Mouse (Mus musculus): ENCODE results near the gene Tmem40.

Gene Tmem40

DNA sequence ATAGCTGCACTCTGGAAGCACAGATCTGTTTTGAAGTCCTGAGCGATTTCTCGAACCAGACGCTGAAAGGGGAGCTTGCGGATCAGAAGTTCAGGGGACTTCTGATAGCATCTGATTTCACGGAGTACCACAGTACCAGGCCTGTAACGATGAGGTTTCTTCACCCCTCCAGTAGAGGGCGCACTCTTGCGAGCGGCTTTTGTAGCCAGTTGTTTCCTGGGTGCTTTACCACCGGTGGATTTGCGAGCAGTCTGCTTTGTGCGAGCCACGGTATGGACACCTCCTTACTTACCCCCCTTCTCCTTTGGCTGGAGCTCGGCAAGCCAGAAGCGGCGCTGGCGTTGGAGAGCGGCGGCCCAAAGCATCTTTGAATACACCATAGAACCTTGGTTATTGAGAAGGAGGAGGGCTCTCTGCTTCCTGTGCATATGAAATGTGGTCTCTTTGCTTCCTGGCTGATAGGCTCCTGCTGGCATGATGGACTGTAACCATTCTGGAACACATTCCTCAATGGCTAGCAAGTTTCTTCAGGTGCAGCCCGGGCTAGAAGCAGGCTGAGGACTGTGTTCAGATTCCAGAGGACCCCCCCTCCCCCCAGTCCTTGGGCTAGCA, 8.0 kb upstream of the Tmem40 start:
- no peak for DNase-seq (ENCODE audit: extremely low spot score)

DNA sequence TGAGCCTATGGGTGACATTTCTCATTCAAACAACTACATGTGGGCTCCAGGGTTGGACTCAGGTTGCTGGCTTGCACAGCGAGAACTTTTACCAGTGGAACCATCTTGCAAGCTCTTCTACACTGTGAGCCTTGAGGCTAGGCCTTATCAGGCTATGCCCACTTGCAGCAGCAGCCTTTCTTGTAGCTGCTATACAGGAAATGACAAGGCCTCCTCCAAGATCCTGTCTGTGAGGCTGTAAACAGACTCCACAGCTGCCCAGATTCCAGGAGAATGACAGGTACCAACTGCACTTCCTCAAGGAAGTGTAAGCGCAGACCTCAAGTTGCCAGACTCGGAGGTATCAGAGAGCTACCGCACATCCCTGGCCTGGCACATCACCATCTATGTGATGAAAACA, 6.0 kb upstream of the Tmem40 start:
- DNase-seq (ENCODE audit: extremely low spot score): no peak

DNA sequence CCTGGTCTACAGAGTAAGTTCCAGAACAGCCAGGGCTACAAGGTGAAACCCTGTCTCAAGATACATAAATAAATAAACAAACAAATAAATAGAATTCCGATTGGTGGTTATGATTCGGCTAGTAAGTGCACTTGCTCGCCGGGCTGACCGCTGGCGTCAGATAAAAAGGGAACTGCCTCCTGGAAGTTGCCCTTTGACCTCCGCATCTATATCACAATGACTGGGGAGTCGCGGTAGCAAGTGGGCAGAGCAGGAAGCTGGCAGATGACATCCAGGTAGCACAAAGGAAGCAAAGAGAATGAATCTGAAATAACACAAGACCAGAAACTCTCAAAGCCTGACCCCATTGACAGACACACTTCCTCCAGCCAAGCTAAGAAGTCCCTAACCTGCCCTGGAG, 5.1 kb upstream of the Tmem40 start:
- no peak for DNase-seq (ENCODE audit: extremely low spot score)

DNA sequence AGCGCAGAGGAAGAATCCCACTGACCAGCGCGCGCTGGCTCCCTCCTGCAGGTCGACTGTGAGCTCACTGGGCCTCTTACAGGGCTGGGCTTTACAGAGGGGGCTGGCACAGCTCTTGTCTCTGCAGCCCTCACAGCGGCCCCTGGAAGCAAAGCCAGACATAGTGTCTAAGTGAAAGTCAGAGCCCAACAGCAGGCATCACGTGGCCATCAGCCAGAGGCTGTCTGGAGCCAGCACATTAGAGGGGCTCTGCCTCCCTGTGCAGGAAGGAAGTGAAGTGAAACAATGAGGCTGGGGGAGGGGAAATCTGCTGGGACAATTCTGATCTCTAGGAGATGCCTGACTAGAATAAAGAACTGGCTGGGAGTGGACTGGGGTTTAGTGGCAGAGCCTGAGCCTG, 2.0 kb upstream of the Tmem40 start:
- DNase-seq (ENCODE audit: extremely low spot score): peak; percentile 82

DNA sequence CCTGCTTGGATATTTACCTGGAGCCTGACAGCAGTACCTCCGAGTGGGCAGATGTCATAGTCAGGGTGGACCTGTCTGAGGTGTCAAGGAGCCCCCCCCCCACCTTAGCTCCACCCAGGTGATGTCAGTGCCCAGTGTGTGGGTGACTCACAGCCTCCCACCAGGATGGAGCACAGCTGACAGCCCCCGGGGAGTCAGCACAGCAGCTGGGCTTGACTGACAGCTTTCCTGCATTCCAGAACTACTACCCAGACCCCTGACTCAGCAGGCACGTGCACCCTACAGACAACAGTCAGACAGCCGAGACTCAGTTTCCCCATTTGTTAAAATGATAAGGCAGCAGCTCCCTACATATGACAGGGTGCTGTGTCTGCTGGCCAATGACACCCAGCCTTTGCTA, 1.2 kb downstream of the Tmem40 start:
- DNase-seq (ENCODE audit: extremely low spot score): no peak

DNA sequence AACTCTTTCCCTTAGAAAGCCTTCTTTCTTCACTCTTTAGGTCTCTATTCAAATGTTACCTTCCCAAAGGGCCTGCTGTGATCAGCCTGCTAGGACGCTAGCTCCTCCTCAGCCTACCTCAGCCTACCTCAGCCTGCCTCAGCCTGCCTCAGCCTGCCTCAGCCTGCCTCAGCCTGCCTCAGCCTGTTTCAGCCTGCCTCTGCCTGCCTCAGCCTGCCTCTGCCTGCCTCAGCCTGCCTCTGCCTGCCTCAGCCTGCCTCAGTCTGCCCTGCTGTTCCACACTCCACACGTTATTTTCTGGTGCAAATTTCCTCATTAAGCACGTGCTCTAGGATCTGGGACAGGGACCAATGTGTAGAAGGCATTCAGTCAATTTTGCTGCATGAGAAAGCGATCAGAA, 2.1 kb downstream of the Tmem40 start:
- no peak for DNase-seq (ENCODE audit: extremely low spot score)

DNA sequence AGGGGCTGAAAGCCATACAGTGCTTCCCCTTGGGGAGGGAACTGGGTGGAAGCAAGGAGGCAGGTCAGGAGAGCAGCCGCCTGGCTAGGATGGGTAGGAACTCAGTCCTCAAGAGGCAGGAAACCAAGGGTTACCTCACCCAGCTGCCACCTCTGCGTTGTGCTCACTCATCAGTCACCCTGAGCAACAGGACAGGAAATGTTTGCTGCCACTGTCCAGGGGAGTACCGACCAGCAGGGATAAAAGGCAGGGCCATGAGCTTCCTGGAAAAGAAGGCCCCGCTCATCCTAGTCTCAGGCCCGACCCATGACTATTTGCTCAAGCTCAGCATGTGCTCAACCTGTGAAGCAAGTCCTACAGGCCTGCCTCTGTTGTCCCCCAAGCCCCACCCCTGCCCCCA, 2.7 kb downstream of the Tmem40 start:
- DNase-seq (ENCODE audit: extremely low spot score): no peak

DNA sequence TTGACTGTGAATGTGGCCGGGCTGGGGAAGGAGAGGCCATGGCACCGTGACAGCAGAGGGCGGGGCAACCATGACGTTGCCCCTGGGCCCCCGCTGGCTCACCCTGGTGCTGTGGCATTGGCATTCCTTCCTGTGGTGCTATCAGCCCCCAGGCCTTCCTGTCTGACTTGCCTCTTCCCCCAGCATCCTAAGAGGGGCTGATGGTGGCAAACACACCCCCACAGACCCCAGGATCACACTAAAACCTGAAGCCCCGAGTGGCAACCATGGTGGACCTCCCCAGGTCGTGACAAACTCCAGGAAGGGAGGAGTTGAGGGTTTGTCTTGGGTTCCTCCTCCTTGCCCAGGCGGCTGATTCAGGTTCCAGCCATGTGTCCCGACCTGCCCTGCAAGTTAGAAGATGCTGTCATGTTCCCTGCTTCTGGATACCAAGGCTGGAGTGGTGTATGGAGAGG, 3.2 kb downstream of the Tmem40 start:
- DNase-seq (ENCODE audit: extremely low spot score): no peak

DNA sequence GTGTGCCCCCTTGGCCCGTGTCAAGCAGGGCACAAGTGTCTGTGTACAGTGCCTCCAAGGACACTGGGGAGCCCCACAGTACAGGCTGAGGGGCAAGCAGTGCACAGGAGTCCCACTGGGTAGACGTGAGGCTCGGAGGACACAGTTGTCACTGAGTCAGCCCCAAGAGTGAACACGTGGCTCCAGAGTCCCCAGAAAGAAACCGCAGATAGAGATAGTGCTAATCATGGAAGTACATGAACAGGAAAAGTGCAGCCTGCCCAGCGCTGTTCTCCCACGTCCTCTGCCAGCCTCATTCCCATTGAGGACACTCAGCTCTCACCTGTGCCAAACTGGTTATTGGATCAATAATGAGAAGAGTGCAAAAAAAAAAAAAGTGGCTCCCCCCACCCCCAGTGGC, 6.7 kb downstream of the Tmem40 start:
- no peak for DNase-seq (ENCODE audit: extremely low spot score)

DNA sequence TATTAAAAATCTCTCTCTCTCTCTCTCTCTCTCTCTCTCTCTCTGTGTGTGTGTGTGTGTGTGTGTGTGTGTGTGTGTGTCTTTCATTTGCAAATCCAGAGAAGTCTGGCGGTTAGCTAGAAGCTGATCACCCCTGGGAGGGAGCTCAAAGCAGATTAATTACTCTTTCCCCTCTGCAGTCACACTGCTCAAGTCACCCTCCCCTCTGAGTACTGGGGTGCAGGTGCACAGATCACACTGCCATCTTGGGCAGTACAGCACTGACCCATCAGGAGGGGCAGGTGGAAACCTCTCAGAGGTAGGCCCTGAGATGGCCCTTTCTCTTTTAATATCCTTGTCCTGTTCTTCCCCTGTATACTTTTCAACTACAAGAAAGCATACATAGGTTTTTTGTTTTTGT, 15.9 kb downstream of the Tmem40 start:
- no peak for DNase-seq (ENCODE audit: extremely low spot score)

DNA sequence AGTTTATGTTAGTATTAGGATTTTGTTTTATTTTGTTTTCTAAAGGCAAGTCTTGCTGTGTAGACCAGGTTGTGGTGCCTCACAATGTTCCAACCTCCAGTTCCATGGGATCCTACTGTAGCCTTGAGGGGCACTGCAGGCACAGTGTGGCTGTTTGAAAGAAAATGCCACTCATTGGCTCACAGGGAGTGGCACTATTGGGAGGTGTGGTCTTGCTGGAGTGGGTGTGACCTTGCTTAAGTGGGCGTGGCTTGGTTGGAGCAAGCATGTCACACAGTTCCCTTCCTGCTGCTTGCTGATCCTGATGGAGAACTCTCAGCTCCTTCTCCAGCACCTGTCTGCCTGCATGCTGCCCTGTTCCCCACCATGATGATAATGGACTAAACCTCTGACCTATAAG, 18.6 kb downstream of the Tmem40 start:
- DNase-seq (ENCODE audit: extremely low spot score): peak; percentile 19

DNA sequence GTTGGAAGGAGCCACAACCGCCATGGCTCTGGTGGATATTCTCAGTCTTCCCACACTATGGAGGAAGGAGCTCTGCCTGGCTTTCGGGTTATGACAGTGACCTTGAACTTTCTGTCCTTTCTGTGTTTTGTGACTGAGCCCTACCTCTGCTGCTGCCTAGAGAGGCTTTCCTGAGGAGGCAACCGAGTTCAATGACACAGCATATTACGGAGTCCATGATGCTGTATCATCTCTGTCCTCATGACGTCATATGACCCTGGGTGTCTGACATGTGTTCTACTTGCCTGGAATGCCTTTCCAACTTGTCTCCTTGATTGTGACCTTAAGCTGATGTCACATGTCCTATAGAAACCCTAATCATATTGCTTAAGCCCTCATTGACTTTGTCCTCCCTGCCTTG, 23.2 kb downstream of the Tmem40 start:
- no peak for DNase-seq (ENCODE audit: extremely low spot score)

DNA sequence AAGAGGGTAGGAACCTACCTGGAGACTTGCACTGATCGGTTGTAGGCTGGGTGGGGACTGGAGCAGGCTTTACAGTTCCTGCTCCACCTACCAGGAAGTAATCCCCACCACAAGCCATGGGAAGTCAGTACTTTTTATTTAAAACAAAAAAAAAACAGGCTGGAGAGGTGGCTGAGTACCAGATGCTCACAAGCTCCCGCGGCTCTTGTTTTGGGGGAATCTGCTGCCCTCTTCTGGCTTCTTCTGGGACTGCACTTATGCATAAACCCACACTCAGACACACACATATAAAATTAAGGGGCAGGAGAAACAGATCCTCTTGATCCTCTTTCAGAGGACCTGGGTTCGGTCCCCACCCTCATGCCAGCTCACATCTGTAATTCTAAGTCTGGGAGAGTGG, 27.3 kb downstream of the Tmem40 start:
- peak; percentile 19 for DNase-seq (ENCODE audit: extremely low spot score)

DNA sequence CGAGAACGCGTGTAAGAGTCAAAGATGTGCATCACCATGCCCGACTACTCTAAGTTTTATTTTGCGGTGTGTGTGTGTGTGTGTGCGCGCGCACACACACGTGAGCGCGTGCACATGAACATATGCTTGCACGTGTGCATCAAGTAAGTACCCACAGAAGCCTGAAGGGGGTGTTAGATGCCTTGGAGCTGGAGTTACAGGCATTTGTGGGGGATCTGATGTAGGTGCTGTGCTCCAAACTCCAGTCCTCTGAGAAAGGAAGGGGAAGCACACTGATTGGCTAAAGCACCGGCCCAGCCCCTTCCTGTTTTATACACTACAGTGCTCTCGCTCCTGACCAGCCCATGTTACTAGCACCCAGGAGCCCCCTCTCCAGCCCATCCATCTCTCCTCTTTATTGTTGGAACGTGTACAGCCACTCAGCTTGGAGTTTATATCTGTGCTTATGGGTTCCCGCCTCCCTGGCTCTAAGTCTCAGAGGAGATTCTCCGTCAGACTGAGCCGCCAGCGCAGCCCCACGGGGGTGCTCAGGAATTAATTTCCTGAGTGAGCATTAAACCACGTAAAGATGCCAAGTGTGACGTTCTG, 29.8 kb downstream of the Tmem40 start:
- no peak for DNase-seq (ENCODE audit: extremely low spot score)

DNA sequence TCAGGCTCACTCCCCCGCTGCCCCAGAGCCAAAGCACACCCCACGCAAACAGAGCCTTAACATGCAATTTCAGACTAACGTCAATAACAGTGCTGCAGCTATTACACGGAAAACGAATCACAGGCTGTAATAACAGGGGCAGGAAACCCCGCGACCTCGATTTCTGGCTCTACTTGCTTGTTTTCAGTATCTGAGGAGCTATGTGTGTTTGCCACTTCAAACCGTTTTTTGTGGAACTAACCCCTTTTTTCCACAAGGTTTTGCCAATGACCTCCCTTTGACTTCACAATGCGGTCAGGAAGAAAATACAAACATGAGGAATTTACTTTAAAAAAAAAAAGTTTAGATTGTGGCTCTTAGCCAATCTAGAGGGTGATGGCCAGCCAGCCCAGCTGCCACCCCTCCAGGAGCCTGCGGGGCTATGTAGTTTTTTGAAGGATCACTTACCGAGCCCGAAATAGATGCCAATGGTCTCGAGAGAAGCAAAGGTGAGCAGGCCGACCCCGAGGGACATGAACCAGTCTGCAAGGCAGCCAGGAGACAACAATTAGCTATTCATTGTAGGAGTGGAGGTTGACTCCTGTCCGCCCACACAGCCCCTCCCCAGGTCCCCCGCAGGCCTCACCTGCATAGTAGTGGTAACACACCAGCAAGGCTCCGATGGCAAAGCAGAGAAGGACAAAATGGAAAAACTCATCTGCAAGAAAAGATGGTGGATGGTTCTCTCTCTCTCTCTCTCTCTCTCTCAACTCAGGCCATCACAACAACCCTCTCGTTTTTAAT, 31.5 kb downstream of the Tmem40 start:
- no peak for DNase-seq (ENCODE audit: extremely low spot score)

DNA sequence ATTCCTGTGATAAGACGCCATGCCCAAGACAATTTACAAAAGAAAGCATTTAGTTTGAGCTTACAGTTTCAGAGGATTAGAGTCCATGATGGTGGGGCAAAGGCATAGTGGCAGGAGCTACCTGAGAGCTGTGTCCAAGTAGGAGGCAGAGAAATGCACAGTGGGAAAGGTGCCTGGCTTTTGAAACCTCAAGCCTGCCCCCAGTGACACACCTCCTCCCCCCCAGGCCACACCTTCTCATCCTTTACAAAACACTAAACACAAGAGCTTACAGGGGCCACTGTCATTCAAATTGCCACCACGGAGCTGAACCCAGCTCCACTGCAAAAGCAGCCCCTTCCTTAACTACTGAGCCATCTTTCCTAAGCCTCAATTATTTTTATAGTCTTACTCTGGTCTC, 34.6 kb downstream of the Tmem40 start:
- DNase-seq (ENCODE audit: extremely low spot score): no peak

DNA sequence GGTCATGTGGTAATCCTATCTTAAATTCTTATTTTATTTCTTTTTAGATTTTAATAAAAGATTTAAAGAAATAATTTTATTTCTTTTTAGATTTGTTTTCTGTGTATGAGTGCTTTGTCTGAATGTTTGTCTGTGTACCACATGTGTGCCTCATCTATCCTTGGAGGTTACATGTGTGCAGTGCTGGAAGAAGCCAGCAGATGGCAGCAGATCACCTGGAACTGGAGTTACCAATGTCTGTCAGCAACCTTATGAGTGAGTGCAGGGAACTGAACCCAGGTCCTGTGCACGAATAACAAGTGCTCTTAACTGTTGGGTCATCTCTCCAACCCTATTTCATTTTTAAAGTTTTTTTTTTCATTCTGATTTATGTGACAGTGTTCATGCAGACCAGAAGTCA, 35.1 kb downstream of the Tmem40 start:
- peak; percentile 57 for DNase-seq (ENCODE audit: extremely low spot score)

DNA sequence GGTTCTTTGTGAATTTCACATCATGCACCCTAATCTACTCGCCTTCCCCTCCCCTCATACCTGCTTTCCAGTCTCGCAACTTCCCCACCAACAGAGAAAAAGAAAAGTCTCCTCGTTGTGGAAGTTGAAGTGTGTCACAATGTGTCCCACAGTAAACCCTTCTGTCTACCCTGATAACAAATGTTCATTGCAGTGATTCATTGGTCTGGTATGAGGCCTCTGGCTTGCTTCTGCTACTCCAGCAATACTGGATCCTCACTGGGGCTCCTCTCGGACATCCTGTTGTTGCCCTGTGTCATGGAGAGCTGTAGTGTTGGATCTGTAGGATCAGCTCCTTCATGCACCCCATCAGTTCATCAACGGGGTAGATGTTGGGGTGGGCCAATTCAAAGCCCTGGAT, 40.0 kb downstream of the Tmem40 start:
- DNase-seq (ENCODE audit: extremely low spot score): no peak

DNA sequence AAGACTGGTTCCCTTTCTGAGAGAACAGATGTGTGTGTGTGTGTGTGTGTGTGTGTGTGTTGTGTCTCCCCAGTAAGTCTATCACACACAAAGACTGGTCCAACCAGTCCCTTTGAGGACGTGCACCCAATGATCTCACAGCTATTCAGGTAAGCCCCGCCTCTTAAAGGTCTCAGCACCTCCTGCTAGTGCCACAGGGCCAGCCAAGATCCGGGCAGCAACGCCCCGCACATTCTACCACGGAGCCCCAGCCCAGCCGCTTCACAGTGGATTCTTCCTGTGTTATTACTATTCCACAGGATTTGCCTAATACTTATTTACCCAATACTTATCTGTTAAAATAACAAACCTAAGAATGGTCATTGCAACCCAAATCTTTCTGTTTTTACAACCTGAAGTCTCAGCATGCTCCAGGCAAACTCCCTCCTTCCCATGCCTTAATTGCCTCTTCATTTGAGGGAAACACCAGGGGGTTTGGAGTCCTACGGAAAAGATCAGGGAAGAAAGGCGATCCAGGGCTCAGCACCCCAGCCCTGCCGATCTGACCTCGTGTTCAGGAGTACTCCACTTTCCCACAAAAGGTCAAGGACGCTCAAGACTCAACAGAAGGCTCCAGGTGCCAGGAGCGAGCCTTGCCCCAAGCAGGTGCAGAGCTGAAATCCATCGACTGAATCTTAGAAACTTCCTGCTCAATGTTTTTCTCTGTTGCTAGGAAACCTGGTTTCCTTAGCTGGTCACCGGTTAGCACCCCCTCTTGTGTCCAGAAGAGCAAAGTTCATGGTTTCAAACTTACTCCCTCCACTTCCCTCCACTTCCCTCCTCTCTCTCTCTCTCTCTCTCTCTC, 44.3 kb downstream of the Tmem40 start:
- DNase-seq (ENCODE audit: extremely low spot score): peak; percentile 63

DNA sequence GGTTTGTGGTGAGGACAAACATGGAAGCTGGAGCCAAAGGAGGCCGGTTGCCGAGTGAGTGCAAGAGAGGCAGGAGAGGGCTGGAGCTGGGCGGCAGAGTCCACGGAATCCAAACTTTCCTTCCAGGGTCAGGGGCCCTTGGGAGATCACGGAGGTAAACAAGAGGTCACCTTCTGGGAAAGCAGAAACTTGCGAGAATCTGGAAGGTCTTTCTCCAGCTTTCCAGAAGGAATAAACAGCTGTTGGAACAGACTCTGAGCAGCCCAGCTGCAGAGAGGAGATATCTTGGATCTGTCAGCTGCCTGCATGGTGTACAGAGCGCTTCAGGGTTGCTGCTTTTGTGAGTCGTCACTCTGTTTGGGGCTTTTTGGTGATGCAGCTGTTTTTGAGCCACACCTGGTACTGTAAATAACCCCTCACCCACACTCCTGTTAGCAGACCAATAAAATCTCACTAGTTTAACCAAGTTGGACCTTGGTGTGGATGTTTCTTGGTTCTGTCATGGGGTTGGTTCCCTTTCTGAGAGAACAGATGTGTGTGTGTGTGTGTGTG, 45.0 kb downstream of the Tmem40 start:
- peak; percentile 17 for DNase-seq (ENCODE audit: extremely low spot score)

DNA sequence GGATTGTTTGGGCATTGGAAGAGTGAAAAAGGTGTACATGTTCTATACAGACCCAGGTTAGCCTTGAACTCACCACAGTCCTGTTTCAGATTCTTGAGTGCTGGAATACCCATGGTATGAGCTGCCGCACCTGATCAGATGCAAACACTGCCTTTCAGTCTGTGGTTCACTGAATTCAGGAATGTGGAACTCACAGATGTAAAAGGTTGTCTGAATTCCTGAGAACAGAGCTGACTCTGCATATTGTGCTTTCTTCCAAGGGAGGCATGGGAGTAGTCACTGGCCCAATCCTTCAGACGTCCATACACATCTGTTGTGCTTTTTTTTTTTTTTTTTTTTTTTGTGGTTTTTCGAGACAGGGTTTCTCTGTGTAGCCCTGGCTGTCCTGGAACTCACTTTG, 50.9 kb downstream of the Tmem40 start:
- no peak for DNase-seq (ENCODE audit: extremely low spot score)

DNA sequence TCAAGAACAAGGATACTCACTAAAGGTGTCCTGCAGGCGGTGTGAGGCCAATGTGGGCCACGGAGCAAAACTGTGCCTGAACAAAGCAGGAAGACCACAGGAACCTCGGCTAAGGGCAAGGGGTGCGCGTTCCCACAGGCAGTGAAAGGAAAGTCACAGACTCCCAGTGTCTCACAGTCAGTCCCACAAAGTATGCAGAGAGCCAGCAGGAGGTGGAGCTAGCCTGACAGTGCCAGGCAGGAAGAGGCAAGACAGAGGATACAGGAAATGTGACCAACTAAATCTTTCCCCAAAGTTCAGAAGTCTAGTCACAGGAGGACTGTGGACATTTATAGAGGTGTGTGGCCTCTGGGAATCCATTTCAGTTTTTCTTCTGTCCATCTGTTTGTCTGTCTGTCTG, 59.3 kb downstream of the Tmem40 start:
- no peak for DNase-seq (ENCODE audit: extremely low spot score)
